Mouse (Mus musculus) myocyte (in vitro differentiated cells): Measurements from ENCODE around the gene Fam102a. TPM values are rescaled to one million over a fixed set of nuclear protein-coding genes. Genes with fewer than 3 reads are reported as not detected.

ENCODE experiments used
- H3K27me3 ChIP-seq: one replicate; pipeline ENCODE4 v1.6.1; 2011; ENCODE audit not compliant: control insufficient read depth, insufficient read depth, insufficient read length
- H3K36me3 ChIP-seq: one replicate; pipeline ENCODE4 v1.6.1; 2011; ENCODE audit not compliant: control insufficient read depth, insufficient read depth
- H3K4me2 ChIP-seq: one replicate; pipeline ENCODE4 v1.6.1; 2011; ENCODE audit warnings: low read depth, control low read depth
- H3K4me3 ChIP-seq: one replicate; pipeline ENCODE4 v1.5.1; 2011; ENCODE audit warnings: mild to moderate bottlenecking, control low read depth, moderate library complexity
- H3K79me2 ChIP-seq: one replicate; pipeline ENCODE4 v1.6.1; 2011; ENCODE audit not compliant: control insufficient read depth, insufficient read depth
- H3ac ChIP-seq: one replicate; pipeline ENCODE4 v1.6.1; 2011; ENCODE audit not compliant: control insufficient read depth, insufficient read length
- CEBPB ChIP-seq: IDR thresholded peaks from 2 replicates; pipeline ENCODE4 v1.6.1; 2011; ENCODE audit warnings: mild to moderate bottlenecking, moderate library complexity; ENCODE audit not compliant: poor library complexity, insufficient read depth, severe bottlenecking
- E2F4 ChIP-seq: IDR thresholded peaks from one replicate; pipeline ENCODE4 v1.6.1; 2011; ENCODE audit warnings: mild to moderate bottlenecking, control low read depth, moderate library complexity; ENCODE audit not compliant: insufficient read depth
- MAX ChIP-seq: IDR thresholded peaks from one replicate; pipeline ENCODE4 v1.6.1; 2011; ENCODE audit warnings: low read depth, mild to moderate bottlenecking, control low read depth
- MYOD1 ChIP-seq, 3 experiments: IDR thresholded peaks; one replicate each; pipeline ENCODE4 v1.6.1; 2011; ENCODE audit warnings: control low read depth in 2 of 3, low read depth in 2 of 3, mild to moderate bottlenecking in 2 of 3, moderate library complexity in 1 of 3; ENCODE audit not compliant: insufficient read length in 2 of 3, control insufficient read depth in 1 of 3
- MYOG ChIP-seq, 3 experiments: IDR thresholded peaks; one replicate each; pipeline ENCODE4 v1.6.1; 2011; ENCODE audit warnings: control low read depth in 2 of 3, low read depth in 2 of 3, mild to moderate bottlenecking in 2 of 3; ENCODE audit not compliant: insufficient read length in 2 of 3, control insufficient read depth in 1 of 3, insufficient read depth in 1 of 3
- POLR2A ChIP-seq: IDR thresholded peaks from one replicate; pipeline ENCODE4 v1.6.1; 2011; ENCODE audit warnings: low read depth, mild to moderate bottlenecking, control low read depth, moderate library complexity; ENCODE audit not compliant: insufficient read length
- POLR2AphosphoS2 ChIP-seq: IDR thresholded peaks from one replicate; pipeline ENCODE4 v1.6.1; 2011; ENCODE audit warnings: low read depth, control low read depth; ENCODE audit not compliant: insufficient read length
- REST ChIP-seq: IDR thresholded peaks from one replicate; pipeline ENCODE4 v1.6.1; 2011; ENCODE audit warnings: mild to moderate bottlenecking, control low read depth, moderate library complexity; ENCODE audit not compliant: insufficient read depth, insufficient read length
- SRF ChIP-seq: IDR thresholded peaks from one replicate; pipeline ENCODE4 v1.6.1; 2011; ENCODE audit warnings: low read depth; ENCODE audit not compliant: control insufficient read depth, insufficient read length
- TCF12 ChIP-seq: IDR thresholded peaks from one replicate; pipeline ENCODE4 v1.6.1; 2011; ENCODE audit warnings: mild to moderate bottlenecking, control low read depth; ENCODE audit not compliant: poor library complexity, insufficient read depth, severe bottlenecking
- TCF3 ChIP-seq: IDR thresholded peaks from one replicate; pipeline ENCODE4 v1.6.1; 2011; ENCODE audit warnings: low read depth, control low read depth; ENCODE audit not compliant: insufficient read length
- USF1 ChIP-seq: IDR thresholded peaks from one replicate; pipeline ENCODE4 v1.6.1; 2011; ENCODE audit warnings: low read depth, mild to moderate bottlenecking, control low read depth, moderate library complexity
- polyA plus RNA-seq: library from polyadenylated mRNA; unstranded; fragments of >200 nt; fragmentation: generic; extraction: Trizol; gene quantifications from one replicate; pipeline ENCODE4 v1.2.1, GENCODE M21; 2012; ENCODE audit warnings: missing spikeins

Fam102a gene
- polyA plus RNA-seq, 1 experiment: 1.7 TPM

DNA sequence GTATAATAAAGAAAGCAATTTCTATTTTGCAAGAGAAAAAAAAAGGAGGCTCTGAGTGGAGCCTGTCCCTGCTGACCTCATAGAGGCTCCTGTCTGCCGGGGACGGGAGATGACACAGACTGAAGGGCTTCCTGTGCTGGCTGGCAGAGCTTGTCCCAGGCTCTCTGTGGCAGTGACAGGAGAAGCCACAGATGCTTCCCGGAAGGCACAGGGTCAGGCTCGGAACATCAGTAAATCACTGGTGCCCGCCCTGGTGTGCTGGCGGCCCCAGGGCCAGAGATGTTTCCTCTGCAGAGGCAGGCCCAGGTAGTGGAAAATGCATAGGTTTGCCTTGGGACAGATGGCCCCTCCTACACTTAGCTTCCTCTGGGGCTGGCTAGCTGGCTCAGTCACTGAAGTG, 20.8 kb upstream of the Fam102a start:
- Histone ChIP-seq H3K4me3 (no peak overlapping the region), H3K79me2 (no peaks in the 10 kb centered on the region)
- TF ChIP-seq MYOD1 (IDR thresholded peaks at IDR 0.05; ENCODE audit: control insufficient read depth in 1 of 3, insufficient read length in 2 of 3, low read depth in 2 of 3) (no peak), TCF3 (no peak), MYOG (IDR thresholded peaks at IDR 0.05; ENCODE audit: control insufficient read depth in 1 of 3, insufficient read depth in 1 of 3, insufficient read length in 2 of 3, low read depth in 2 of 3) (no peak), REST (no peak), SRF (no peak)

DNA sequence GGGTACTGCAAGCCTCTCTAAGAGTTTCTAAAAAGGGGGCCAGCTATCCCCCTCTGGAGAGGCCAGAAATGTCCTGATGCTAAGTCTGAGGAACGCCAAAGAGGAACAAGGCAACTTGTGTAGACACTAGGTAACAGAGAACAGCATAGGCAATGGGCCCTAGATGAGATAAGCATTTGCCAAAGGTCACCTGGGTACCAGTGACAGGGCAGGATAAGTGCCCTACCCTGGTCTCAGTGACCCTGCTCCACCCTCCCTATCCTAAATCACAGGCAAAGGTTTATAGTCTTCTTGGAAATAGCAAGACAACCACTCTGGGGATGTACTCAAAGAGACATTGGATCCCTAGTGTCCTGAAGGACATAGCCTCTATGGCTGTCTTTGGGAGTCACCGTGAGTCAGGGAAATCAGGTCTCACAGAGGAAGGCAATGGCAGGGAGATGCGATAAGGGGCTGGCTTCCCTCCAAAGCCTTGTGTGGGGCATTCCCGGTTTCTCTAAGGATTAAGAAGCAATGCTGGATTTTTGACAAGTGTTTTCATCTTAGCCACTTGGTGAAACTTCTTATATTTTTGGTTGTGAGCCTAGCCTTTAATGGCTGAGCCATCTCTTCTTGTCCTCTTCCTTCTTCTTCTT, 17.8 kb upstream of the Fam102a start:
- Histone ChIP-seq H3K4me2 (no peak overlapping the region), H3K4me3 (no peak overlapping the region), H3K36me3 (no peaks in the 10 kb centered on the region), H3K79me2 (no peaks in the 10 kb centered on the region), H3K27me3 (no peaks in the 10 kb centered on the region), H3ac (no peak overlapping the region)
- TF ChIP-seq POLR2A (no peak), USF1 (no peak), MAX (no peak), POLR2AphosphoS2 (no peak), SRF (no peak), MYOG (IDR thresholded peaks at IDR 0.05; ENCODE audit: control insufficient read depth in 1 of 3, insufficient read depth in 1 of 3, insufficient read length in 2 of 3, low read depth in 2 of 3) (no peak), REST (no peak)

More for the DNA sequence above, 20.8 kb upstream of the Fam102a start:
- Histone ChIP-seq H3K36me3 (no peaks in the 10 kb centered on the region), H3ac (no peak overlapping the region), H3K27me3 (no peaks in the 10 kb centered on the region), H3K4me2 (peak overlapping the region; percentile 21)

DNA sequence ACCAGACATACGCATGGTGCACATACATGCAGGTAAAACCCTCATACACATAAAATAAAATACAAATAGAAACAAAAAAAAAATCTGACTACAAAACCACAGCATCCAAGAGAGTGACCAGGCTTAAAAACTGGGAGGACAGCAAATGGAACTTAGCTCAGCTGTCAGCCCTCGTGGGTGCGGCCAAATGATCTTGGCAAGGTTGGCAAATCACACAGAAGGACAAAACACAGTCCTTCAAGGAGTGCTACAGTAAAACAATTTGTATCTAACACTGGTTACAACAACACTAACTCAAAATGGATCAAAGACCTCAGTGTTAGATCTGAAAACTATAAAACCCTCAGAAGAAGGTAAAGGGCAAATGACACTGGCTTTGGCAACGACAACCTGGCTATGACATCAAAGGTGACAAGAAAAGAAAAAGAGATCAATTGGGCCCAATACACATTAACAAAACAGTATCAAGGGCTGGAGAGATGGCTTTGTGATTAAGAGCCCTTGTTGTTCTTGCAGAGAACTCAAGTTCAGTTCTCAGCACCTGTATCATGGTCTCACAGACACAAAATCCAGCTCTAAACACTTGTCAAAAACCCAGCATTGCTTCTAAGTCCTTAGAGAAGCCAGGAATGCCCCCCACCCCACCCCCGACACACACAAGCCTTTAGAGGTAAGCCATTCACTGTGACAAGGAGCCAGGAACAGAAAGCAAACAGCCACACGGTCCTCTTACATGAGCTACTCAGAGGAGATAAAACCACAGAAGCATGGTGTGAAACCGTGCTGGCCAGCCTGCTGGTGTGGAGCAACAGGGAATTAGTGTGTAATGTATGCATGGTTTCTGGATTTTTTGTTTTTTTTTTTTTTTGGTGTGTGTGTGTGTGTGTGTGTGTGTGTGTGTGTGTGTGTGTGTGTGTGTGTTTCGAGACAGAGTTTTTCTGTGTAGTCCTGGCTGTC, 14.8 kb upstream of the Fam102a start:
- TF ChIP-seq REST: no peak
- TF ChIP-seq E2F4: no peak
- no peak for TF ChIP-seq CEBPB
- no peak for TF ChIP-seq MYOD1 (IDR thresholded peaks at IDR 0.05; ENCODE audit: control insufficient read depth in 1 of 3, insufficient read length in 2 of 3, low read depth in 2 of 3)
- no peak for TF ChIP-seq TCF12
- TF ChIP-seq TCF3: no peak
- TF ChIP-seq POLR2AphosphoS2: no peak
- no peak for TF ChIP-seq MAX
- TF ChIP-seq USF1: no peak
- TF ChIP-seq SRF: no peak
- Histone ChIP-seq H3ac (no peak overlapping the region), H3K36me3 (no peaks in the 10 kb centered on the region), H3K79me2 (no peaks in the 10 kb centered on the region), H3K4me2 (no peak overlapping the region), H3K4me3 (no peak overlapping the region), H3K27me3 (no peaks in the 10 kb centered on the region)

DNA sequence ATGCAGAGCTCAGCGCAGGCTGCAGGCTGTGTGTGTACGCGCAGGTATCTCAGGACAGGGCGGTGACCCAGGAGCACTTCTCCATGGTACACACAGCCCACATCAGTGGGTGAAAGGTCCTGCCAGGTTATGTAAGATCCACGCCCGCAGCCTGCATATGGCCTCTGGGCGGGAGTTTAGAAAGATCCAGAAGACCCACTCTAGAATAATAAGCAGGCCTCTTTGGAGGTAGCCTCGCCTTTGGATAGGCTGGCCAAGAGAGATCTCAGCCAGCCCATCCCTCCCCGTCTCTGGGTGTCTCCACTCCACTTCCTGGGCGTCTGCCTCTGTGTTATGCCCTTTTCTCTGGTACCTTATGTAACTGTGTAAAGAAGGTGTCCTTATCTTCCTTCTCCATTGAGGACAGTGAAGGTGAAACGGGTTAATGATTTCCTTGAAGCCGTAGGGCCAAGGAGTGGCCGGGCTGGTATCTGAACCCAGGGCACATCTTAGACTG, 10.5 kb upstream of the Fam102a start:
- H3K4me3 ChIP-seq: no peak overlapping the region
- TF ChIP-seq REST (no peak), MYOD1 (IDR thresholded peaks at IDR 0.05; ENCODE audit: control insufficient read depth in 1 of 3, insufficient read length in 2 of 3, low read depth in 2 of 3) (no peak), POLR2AphosphoS2 (no peak), E2F4 (no peak), TCF12 (no peak), POLR2A (no peak), CEBPB (no peak), MAX (no peak), SRF (no peak), TCF3 (no peak), USF1 (no peak), MYOG (IDR thresholded peaks at IDR 0.05; ENCODE audit: control insufficient read depth in 1 of 3, insufficient read depth in 1 of 3, insufficient read length in 2 of 3, low read depth in 2 of 3) (no peak)
- no peaks in the 10 kb centered on the region for H3K79me2 ChIP-seq
- no peak overlapping the region for H3ac ChIP-seq
- H3K4me2 ChIP-seq: no peak overlapping the region
- H3K36me3 ChIP-seq: no peaks in the 10 kb centered on the region
- H3K27me3 ChIP-seq: no peaks in the 10 kb centered on the region
